Mouse (Mus musculus) brain, embryonic 18.5 days (tissue): ENCODE results near the gene Kcnq4.
A peak's percentile ranks its signal among the peaks of the same experiment; 100 is the strongest.

Experiments used
- DNase-seq: peaks from one replicate; pipeline ENCODE4 v3.0.0-alpha.2; 2012; ENCODE audit warnings: low read depth, low spot score

Gene Kcnq4

GRCm38 (mm10) chr4:120725516-120726090 lies 22.8 kb downstream of the Kcnq4 start:
- no peak for DNase-seq

- DNase-seq = no peak
These were observed 26.8 kb downstream of the Kcnq4 start for GRCm38 (mm10) chr4:120721574-120721973.

- no peak for DNase-seq
These were observed 29.3 kb downstream of the Kcnq4 start for GRCm38 (mm10) chr4:120719152-120719551.

- DNase-seq = no peak
These were observed 30.8 kb downstream of the Kcnq4 start for GRCm38 (mm10) chr4:120717591-120717990.

- DNase-seq = no peak
These were observed 31.6 kb downstream of the Kcnq4 start for GRCm38 (mm10) chr4:120716765-120717164.

- DNase-seq = peak; percentile 49
These were observed 32.3 kb downstream of the Kcnq4 start for GRCm38 (mm10) chr4:120716141-120716571.

GRCm38 (mm10) chr4:120713856-120714497 lies 34.4 kb downstream of the Kcnq4 start:
- no peak for DNase-seq

GRCm38 (mm10) chr4:120713021-120713420 lies 35.4 kb downstream of the Kcnq4 start:
- no peak for DNase-seq

GRCm38 (mm10) chr4:120712236-120712635 lies 36.2 kb downstream of the Kcnq4 start:
- DNase-seq = no peak

- DNase-seq = no peak
These were observed 45.9 kb downstream of the Kcnq4 start for GRCm38 (mm10) chr4:120702511-120702910.

GRCm38 (mm10) chr4:120702056-120702455 lies 46.4 kb downstream of the Kcnq4 start:
- no peak for DNase-seq

GRCm38 (mm10) chr4:120701180-120701579 lies 47.2 kb downstream of the Kcnq4 start:
- no peak for DNase-seq

- DNase-seq = no peak
These were observed 50.5 kb downstream of the Kcnq4 start for GRCm38 (mm10) chr4:120697799-120698484.

- DNase-seq = no peak
These were observed 51.1 kb downstream of the Kcnq4 start for GRCm38 (mm10) chr4:120697353-120697752.

- no peak for DNase-seq
These were observed 55.7 kb downstream of the Kcnq4 start for GRCm38 (mm10) chr4:120692717-120693116.

- DNase-seq = no peak
These were observed 59.1 kb downstream of the Kcnq4 start for GRCm38 (mm10) chr4:120689317-120689716.

GRCm38 (mm10) chr4:120687282-120687681 lies 61.1 kb downstream of the Kcnq4 start:
- no peak for DNase-seq

- DNase-seq = no peak
These were observed 65.0 kb downstream of the Kcnq4 start for GRCm38 (mm10) chr4:120683278-120683997.

GRCm38 (mm10) chr4:120682168-120682567 lies 66.2 kb downstream of the Kcnq4 start:
- DNase-seq = no peak

- DNase-seq = no peak
These were observed 67.5 kb downstream of the Kcnq4 start for GRCm38 (mm10) chr4:120680953-120681352.

GRCm38 (mm10) chr4:120675640-120676039 lies 72.8 kb downstream of the Kcnq4 start:
- no peak for DNase-seq

- no peak for DNase-seq
These were observed 73.5 kb downstream of the Kcnq4 start for GRCm38 (mm10) chr4:120674775-120675451.
